Mouse (Mus musculus) spleen, embryonic (tissue): ENCODE results near the gene Coro2a.

Experiments
- CTCF ChIA-PET: fragments of 350-600 bp; sonication (Branson Sonifier 250); formaldehyde crosslinking; loops from one replicate; lab custom pipeline; 2022; lab: Charles Lee

Gene Coro2a

DNA sequence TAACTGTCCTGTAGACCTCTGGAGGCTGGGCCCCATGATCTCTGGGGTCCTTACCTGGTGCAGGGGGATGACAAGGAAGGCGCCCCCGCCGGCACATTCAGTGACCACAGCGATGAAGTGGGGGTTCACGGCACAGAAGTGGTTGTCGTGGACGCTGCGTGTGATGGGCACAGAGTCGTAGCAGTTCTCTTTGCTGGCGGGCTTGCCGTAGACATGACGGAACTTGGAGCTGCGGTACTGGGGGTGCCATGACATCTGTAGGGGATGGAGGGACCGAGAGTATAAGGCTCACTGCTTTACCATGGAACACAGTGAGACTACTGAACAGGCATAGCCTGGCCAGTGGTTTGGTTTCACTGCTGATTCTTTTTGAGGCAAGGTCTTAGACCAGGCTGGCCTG lies 39.2 kb downstream of the Coro2a start:
- CTCF ChIA-PET, result no interaction called here

GRCm38 (mm10) chr4:46562037-46562436 lies 40.0 kb downstream of the Coro2a start:
- CTCF ChIA-PET, result no interaction called here

- CTCF ChIA-PET, result no interaction called here
These were observed 41.8 kb downstream of the Coro2a start for GRCm38 (mm10) chr4:46560069-46560705.

- CTCF ChIA-PET, result no interaction called here
These were observed 43.0 kb downstream of the Coro2a start for GRCm38 (mm10) chr4:46558672-46559667.

DNA sequence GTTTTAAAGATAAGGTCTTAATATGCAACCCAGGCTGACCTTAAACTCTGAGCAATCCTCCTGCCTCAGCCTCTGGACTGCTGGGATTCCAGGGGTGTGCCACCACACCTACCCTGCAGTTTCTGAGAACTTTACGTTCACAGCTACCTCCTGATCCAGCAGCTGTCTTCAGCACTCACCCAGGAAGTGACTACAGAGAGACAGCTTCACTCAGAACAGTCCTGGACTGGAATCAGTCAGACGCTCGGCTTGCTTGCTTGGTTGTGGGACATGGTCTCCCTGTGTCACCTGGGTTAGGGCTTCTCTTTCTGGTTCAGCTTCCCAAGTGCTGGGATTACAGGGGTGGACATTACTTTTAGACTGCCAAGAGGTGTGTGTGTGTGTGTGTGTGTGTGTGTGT lies 45.1 kb downstream of the Coro2a start:
- CTCF ChIA-PET, result interaction anchor here (0.6 kb wide), 1 partner anchor 10 kb away, joined by 4 read pairs; no protein-coding TSS in a partner anchor

DNA sequence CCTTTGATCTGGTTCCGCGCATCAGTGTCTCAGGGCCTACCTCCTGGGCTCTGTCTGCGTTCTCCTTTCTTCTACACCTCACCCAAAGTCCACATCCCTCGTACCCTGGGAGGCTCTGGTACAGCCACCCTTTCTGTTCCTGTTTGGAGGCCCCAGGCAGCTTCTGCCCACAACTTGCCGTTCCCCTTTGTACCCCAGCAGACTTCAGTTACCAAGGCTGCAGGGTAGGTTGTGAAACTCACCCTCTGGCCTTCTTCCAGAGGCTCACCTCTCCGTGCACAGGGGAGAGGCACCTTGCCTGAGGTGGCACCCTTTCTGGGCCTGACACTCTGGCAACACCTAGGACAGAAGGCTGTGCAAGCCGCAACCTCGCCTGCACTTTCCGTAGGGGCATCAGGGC lies 46.2 kb downstream of the Coro2a start:
- CTCF ChIA-PET, result no interaction called here

DNA sequence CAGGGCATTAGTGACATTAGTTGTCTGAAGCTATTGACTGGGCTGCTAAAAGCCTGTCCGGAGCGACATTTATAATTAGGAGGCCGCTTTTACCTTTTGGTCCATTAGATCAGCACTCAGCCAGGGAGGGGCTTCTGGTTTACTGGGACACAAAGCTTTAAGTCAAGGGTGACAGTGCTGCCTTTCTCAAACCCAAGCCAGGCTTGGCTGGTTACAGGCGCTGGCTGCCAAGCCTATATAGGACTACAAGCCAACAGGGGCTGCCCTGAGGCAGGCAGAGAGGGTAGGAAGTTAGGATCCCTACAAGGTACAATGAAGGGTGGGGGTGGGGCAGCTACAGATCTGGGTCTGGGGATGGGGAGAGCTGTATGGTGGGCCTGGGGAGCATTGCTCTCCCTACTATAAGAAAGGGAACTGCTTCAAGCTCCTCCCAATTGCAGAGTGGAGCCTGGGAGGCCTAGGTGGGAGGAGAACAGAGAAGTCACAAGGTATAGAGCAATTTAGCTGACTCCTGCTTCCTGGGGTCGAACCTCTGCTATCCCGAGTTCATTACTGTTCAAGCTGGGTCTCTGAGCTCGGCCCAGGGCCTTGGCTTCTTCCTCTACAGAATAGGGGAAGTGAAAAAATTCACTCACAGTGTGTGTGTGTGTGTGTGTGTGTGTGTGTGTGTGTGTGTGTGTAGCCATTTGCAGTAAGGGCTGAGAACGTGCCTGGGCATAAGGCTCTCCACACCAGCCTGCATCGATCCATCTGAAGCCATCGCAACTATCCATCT lies 47.5 kb downstream of the Coro2a start:
- CTCF ChIA-PET, result interaction anchor here (0.6 to 1.4 kb wide), 3 partner anchors 10 to 98 kb away, joined by 4 to 6 read pairs (median 5); no protein-coding TSS in a partner anchor

DNA sequence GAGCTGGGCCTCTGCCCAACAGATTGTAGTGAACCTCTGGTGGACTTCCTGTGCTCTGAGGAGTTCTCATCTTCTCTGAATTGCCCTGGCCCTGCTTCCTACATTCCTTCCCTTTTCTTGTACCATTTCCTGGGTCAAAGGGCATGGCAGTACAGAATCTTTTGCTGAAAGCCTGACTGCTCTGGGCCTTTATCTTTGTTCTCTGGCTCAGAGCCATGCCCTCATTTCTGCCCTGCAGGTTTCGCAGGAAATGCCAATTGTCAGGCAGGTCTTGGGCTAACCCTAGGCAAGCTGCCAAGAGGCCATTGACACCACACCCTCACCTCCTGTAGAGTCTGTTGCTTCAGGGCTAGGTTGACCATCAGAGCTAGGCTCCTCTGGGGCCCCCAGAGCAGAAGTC lies 48.1 kb downstream of the Coro2a start:
- CTCF ChIA-PET, result interaction anchor here (0.6 to 1.4 kb wide), 2 partner anchors 9 to 98 kb away, joined by 4 to 6 read pairs; no protein-coding TSS in a partner anchor

DNA sequence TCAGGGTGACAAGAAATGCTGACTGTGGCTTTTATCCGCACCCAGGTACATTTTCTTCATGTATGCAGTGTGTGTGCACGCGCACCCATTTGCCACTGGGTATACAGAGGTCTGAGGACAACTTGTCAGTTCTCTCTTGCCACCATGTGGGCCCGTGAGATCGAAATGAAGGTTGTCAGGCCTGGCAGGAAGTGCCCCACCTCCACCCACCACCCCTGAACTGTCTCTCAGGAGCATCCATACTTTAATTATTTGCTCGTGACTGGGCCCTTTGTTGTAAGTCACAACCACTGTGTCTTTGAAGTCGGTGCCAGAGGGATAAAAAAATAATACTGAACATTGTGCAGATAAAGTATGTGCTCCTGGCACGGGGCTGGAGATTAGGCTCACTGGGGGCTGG lies 51.6 kb downstream of the Coro2a start:
- CTCF ChIA-PET, result no interaction called here

DNA sequence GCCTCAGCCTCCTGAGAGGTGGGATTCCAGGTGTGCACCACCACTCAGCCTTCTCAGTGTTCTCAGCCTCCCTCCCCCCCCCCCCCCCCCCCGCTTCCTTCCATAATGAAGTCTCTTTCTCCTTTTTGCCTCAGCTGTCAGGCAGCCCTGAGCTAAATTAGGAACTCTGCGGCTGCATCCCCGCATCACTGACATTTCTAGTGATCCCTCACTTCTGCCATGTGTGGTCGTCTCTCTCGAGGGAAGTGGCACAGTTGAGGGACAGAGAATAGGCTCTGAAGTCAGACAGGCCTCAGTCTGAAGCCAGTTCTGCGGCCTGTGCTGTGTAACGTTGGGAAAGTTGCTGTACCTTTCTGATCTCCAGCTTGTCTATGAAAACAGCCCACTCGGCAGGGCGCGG lies 52.0 kb downstream of the Coro2a start:
- CTCF ChIA-PET, result no interaction called here

DNA sequence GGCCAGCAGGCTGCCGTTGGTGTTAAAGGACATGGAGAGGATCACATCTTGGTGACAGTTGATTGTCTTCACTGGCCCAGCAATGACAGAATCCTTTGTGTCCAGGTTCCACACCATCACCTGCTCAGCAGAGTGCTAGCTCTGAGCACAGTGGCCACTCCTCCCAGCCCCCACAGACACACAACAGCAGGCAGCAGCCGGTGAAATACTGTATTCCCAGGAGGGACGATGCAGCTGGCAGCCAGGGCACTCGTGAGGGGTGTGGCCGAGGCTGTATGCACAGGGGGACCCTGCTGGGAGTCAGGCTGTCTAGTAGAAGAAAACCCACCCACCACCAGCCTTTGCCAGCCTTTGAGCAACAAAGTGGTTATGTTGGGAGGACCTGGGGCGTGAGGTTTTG lies 55.3 kb downstream of the Coro2a start:
- CTCF ChIA-PET, result interaction anchor here (1.5 kb wide), 1 partner anchor 55 kb away, joined by 3 read pairs; the partner anchor contains the start of gene Coro2a

DNA sequence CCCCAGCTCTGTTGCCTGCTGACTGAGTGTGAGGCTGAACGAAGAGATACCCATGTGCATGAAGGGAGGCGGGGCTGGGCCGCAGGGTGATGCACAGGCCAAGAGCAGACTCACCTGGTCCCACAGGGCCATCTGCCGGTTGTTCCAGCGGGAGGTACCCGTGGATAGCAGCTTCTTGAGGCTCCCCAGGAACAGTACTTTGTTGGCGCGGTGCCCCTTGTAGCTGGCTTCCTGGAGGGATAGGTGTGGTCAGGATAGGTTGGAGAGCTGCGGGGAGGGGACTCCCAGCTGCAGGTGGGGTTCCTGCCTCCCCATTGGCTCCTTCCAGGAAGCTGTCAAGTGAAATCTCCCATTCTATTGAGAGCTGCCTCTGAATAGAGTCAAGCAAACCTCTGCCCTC lies 56.5 kb downstream of the Coro2a start:
- CTCF ChIA-PET, result interaction anchor here (0.7 to 1.8 kb wide), 4 partner anchors 9 to 75 kb away, joined by 3 to 8 read pairs (median 6); partner anchors contain the start of gene Coro2a

GRCm38 (mm10) chr4:46544313-46544712 lies 57.7 kb downstream of the Coro2a start:
- CTCF ChIA-PET, result interaction anchor here (0.6 to 1.8 kb wide), 4 partner anchors 10 to 56 kb away, joined by 3 to 6 read pairs (median 4); no protein-coding TSS in a partner anchor

DNA sequence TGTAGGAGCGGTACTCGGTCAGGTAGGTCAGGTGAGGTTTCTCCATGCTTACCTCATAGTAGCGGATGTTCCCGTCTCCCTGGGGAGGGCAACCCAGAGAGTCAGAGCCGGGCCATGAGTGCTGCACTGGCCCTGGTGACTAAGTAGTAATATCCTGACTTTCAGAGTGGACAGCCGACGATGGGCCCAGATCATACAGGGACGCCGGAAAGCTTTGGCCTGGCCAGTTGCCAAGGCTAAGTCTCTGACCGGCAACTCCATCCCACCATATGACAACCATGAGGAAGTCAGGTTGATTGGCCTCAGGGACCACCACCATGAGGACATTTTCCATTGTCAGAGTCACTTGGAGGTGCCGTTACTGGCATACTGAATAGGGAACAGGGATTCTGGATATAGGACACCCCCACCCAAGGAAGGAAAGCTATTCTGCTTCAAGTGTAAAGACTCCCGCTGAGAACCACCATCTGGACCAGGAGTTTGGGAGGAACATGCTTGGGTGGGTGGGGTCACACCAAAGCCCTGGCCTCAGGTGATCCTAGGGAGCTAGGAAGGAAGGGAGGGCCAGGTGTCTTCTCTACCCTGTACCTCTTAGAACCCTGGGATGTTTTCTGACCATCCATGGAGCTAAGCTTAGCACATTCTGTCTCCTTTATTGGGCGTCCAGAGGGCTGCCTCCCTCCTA lies 58.5 kb downstream of the Coro2a start:
- CTCF ChIA-PET, result interaction anchor here (1.0 to 1.8 kb wide), 2 partner anchors 9 to 11 kb away, joined by 3 to 6 read pairs; no protein-coding TSS in a partner anchor

GRCm38 (mm10) chr4:46541707-46542106 lies 60.3 kb downstream of the Coro2a start:
- CTCF ChIA-PET, result interaction anchor here (0.5 kb wide), 1 partner anchor 70 kb away, joined by 10 read pairs; no protein-coding TSS in a partner anchor

- CTCF ChIA-PET, result no interaction called here
These were observed 62.8 kb downstream of the Coro2a start for GRCm38 (mm10) chr4:46539167-46539566.

DNA sequence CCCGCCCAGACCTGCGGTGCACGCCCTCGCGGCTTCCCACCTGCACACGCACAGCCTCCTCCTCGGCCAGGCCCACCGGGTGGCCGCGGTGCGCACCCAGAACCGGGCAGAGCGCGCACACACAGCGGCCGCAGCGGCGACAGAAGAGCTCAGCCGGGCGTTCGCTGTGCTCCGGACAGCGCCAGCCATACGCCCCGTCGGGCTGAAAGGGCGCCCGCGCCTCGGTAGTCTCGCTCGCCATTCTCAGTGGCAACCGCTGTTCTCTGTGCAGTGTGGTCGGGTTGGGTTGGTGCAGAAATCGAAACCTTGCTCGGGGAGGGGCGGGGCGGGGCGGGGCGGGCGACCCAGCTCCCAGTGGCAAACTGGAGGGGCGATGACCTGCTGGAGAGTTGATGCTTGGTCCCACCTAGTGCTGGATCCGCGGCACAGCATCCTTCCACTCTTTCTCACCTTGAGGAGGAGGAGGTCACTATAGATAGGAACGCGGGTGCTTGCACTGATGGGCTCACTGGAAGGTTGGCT lies 66.1 kb downstream of the Coro2a start, which contains the start of gene Trim14:
Gene Trim14, minus strand, starts transcription at position 302 of the 522 bp plus-strand sequence.
- CTCF ChIA-PET, result interaction anchor here (0.7 kb wide), 1 partner anchor 145 kb away, joined by 4 read pairs; no protein-coding TSS in a partner anchor

- CTCF ChIA-PET, result interaction anchor here (0.7 kb wide), 1 partner anchor 145 kb away, joined by 4 read pairs; no protein-coding TSS in a partner anchor
These were observed 66.7 kb downstream of the Coro2a start for GRCm38 (mm10) chr4:46535094-46535830.
